Mouse (Mus musculus) liver, postnatal 0 days (tissue): ENCODE results near the gene Gns.

ENCODE experiments used
- CTCF ChIP-seq: sonication (generic); IDR thresholded peaks from 2 replicates; pipeline ENCODE4 v1.5.1; 2016; ENCODE audit warnings: antibody characterized with exemption, low read depth
- EP300 ChIP-seq: IDR thresholded peaks from 2 replicates; pipeline ENCODE4 v1.6.1; 2016; ENCODE audit warnings: antibody characterized with exemption, low read depth, mild to moderate bottlenecking

GRCm38 (mm10) chr10:121428011-121428711 is 63.3 kb downstream of the Gns start:
- TF ChIP-seq CTCF (no peak), EP300 (no peak)
